Mouse (Mus musculus) embryo, embryonic 10 days (tissue): Measurements from ENCODE around the gene Sdf2.
"Not testable (repeated sequence)": the region's sequence is repeated elsewhere in the genome, so short reads cannot be mapped to it uniquely, and the experiment has no call there.

Experiments
- DNase-seq: peaks from one replicate; pipeline ENCODE4 v3.0.0-alpha.2; 2015; ENCODE audit warnings: low spot score

The Sdf2 gene

DNA sequence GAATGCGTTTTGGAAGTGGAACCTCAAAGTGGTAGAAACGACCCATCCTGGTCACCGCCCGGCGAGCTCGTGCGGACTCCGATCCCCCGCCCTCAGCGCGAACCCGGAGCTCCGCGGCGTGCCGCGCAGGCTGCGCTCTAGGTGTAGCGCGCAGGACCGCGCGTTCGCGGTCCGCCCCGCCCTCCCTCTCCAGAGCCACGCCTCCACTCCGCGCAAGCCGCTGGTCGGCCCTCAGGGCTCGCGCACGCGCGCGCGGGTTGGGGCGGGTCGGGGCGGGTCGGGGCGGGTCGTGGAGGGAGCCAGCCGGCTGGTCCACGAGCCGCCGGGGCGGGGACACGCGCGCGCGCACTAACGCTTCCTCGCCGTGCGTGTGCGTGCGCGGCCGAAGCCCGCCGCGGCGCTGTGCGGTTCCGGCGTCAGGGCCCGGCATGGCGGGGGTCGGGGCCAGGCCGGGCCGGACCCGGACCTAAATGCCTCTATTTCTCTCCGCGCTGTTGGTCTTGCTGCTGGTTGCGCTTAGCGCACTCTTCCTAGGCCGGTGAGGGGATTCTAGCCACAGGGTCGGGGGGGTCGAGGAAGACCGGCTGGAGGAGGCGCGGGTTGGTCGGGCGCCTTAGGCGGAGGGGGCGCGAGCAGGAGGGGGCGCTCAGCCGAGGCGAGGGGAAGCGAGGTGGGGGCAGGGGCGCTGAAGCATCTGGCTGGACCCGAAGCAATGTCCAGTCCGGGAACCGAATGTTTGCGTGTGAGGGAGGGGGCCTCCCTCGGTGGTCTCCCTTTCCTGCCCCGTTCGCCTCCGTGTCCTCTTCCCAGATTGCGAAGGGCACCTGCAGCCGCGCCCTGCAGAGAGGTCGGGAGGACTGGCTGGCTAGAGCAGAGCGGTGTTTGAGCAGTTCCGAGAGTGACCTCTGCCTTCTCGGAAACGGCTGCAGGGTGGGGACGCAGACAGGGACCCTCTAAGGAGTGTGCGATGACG lies 16.1 kb downstream of the Sdf2 start, which contains the start of gene 2610507B11Rik:
2610507B11Rik (plus strand) TSS at position 373 of the 973 bp plus-strand sequence.
- DNase-seq, result peak; percentile 92

DNA sequence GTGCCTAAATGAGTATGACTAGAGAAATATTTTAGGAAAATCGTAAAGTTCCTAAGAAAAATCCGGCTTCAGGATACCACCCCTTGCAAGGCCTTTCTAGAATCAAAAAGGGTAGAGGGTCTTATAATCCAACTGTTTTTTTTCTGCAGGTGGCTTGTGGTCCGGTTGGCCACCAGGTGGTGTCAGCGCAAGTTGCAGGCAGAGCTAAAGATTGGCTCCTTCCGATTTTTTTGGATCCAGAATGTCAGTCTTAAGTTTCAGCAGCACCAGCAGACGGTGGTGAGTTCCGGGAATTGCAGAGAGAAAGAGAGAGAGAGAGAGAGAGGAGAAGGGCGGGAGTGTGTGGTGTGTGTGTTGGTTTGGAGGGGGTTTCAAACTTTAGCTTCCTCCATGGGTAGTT lies 17.0 kb downstream of the Sdf2 start:
- DNase-seq, result peak; percentile 81

DNA sequence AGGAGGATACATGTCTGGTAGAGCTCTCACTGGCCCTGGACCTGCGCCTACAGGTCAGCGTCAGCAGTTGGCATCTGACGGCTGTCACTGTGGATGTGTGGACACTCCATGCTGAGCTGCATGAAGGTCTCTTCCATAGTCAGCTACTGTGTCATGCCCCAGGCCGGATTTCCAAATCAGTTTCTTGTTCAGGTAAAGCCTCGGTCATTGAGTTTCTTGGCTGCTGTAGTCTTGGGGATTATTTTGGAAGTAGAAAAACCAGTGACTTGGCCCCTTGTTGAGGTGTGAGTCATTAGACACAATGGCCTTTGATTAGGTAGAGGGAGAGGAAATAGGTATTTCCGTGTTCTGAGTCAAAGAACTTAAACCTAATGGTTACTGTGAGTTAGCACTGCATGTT lies 20.0 kb downstream of the Sdf2 start:
- no peak for DNase-seq

DNA sequence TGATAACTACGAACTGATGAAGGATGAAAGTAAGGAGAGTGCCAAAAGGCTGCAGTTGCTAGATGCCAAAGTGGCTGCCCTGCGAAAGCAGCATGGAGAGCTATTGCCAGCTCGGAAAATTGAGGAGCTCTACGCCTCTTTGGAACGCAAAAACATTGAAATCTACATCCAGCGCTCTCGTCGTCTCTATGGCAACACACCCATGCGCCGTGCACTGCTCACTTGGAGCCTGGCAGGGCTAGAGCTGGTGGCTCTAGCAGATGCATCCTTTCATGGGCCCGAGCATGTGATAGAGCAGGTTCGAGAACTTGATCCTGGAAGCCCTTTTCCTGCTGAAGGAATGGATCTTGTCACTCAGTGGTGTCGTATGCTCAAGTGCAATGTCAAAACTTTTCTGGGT lies 26.4 kb downstream of the Sdf2 start:
- no peak for DNase-seq

DNA sequence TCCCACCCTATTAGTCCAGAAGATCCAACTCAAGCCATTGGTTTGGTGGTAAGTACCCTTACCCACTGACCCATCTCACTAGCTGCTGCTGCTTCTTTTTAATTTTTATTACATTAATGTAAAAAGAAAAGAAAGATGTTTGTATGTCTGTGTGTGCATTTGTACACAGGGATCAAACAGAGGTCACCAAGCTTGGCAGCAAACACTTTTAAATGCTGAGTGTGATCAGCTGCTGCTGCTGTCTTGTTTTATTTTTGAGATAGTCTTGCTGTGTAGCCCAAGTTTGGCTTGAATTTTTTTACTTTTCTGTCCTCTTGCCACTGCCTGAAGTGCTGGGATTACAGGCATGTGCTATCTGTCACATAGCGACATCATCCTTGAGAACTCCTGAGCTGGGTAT lies 30.1 kb downstream of the Sdf2 start:
- no peak for DNase-seq

DNA sequence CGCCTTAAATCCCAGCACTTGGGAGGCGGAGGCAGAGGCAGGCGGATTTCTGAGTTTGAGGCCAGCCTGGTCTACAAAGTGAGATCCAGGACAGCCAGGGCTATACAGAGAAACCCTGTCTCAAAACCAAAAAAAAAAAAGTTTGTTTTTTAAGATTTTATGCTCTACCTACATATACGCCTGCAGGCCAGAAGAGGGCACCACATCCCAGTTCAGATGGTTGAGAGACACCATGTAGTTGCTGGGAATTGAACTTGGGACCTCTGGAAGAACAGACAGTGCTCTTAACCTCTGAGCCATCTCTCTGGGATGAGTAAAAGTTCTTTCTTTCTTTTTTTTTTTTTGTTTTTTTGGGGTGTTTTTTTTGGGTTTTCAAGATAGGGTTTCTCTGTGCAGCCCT lies 30.6 kb downstream of the Sdf2 start:
- DNase-seq, result not testable (repeated sequence)

DNA sequence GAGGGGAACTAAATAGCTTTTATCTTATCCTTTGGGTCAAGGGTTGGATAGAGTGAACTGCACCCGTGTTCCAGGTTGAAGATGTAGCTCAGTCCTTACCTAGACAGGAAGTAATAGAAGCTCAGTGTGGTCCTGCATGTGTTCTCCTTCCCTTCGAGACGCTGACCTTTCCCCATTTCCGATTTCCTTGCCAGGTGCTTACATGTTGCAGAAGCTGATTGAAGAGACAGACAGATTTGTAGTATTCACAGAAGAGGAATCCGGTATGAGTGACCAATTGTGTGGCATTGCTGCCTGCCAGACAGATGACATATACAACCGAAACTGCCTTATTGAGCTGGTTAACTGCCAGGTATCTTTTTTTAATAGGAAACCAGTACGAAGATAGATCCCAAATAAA lies 33.3 kb downstream of the Sdf2 start:
- DNase-seq, result no peak

DNA sequence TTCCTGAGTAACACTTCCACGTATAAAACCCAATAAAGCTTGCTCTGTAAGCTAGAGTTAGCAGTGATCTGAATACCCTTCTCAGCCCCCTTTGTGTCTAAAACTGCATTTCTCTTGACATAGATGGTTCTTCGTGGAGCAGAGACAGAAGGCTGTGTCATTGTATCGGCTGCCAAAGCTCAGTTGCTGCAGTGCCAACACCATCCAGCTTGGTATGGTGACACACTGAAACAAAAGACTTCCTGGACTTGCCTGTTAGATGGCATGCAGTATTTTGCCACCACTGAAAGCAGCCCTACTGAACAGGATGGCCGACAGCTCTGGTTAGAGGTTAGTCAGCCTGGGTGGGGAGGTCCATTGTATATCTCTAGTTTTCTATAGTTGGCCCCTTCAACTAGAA lies 34.0 kb downstream of the Sdf2 start:
- DNase-seq, result no peak

DNA sequence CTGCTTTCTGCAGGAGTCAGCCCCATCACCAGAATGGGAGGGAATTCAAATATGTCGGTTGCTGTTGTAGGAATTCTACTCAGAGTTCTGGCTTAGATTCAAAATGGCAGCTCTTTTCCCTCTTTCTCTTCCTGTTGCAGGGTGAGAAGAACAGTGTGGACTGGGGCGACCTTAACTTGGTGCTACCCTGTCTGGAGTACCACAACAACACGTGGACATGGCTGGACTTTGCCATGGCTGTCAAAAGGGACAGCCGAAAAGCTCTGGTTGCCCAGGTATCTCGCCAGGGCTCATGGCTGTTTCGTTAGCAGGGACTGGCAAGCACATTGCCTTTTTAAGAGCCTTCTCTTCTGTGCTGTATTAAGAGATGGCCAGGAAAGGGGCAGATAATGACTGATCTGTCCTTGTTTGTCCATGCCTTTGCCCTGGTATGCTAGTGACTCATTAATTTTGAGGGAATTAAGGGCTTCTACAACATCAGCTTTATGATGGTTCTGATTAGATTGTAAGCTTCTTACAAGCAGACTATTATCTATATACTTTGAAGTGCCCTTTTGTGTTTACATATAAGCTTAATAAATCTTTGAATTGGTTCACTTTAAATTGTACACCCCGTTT lies 43.7 kb downstream of the Sdf2 start:
- no peak for DNase-seq

DNA sequence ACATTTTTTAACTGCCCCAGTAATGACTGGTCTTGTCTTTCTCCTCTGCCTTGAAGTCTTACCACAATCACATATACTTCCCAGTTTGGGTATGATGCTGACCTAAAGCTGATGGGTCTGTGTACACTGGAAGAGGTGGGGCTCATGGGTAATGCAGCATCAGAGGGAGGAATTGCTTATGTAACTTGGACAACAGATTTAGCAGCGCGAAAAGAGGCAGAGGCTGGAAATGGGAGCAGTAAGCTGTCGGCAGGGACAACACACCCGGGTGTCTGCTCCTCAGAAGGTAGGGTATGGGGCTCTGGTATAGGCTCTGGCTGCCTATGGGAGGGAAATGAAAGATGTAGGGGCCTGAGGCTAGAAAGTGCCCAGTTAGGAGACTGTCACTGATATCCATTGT lies 45.1 kb downstream of the Sdf2 start, which contains the start of gene BC030499:
BC030499 (plus strand) TSS at position 188 of the 400 bp plus-strand sequence.
- no peak for DNase-seq

DNA sequence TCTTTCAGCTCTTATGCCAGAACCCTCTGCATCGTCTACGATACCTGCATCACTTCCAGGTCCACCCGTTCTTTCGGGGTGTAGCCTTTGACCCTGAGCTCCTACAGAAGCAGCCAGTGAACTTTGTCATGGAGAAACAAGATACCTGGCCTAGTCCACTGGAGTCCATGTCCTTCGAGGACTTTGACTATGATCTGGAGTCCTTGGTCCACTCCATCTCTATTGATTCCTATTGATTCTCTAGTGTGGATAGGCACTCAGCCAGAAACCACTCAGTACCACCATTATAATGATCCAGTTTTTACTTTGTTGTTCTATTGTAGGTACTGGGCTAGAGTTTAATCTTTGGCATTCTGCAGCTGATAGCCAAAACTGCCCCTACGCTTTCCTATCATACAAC lies 49.0 kb downstream of the Sdf2 start:
- DNase-seq, result no peak

DNA sequence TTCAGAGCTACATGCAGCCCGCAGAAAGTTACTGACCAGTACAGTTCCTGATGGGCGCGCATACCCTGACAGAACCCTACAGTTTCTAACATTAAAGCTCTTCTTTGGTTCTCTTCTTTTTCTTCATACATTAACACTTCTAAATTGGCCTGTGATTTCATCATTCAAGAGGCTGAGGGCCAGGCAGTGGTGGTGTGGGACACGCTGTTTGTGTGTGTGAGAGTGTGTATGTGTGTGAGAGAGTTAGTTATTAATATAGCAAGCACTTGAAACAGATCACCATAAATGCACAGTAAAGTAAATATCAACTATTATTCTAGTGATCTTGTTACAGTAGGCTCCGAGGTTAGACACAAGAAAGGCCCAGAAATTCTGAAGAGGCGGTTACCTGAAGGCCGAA lies 55.4 kb downstream of the Sdf2 start:
- DNase-seq, result no peak

DNA sequence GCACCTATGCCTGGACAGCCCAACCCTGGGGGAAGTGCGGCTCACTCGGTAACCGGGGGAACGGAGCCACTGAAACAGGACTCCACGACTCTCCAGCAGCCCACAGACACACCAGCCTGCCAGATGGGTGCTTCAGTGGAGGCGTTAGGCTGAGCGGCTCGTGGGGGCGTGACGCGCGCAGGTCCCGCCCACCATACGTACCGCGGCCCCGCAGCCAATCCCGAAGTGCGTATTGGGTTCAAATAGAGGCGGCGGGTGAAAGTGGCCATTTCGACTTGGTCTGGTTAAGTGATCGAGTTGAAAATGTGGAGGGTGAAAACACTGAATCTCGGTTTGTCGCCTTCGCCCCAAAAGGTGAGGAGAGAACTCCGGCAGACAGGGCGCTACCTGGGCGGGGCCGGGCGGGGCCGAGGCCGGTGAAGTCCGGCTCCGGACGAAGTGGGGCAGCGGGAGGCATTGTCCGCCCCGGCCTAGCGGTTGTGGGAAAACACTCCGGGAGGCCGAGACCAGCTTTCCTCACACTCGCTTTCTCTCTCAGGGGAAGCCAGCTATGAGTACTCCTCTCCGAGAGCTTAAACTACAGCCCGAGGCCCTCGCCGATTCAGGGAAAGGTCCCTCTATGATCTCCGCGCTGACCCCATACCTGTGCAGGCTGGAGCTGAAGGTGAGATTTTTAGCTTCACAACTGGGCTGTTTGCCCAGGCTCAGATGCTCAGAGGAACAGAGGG lies 56.0 kb downstream of the Sdf2 start, which contains the start of gene Spag5:
Spag5 (plus strand) TSS at position 173 of the 728 bp plus-strand sequence.
- DNase-seq, result peak; percentile 97
